Mouse (Mus musculus) hindbrain, postnatal 0 days (tissue): ENCODE measurements around the gene Kmt5b. TPM values are rescaled to one million over a fixed set of nuclear protein-coding genes. Genes with fewer than 3 reads are reported as not detected.

Source experiments
- ATAC-seq: fragments of 200-750 bp; cut with Nextera tagmentation; 2 replicates; pipeline ENCODE4 v1.8.0; 2017; ENCODE audit warnings: mild to moderate bottlenecking, moderate TSS enrichment, moderate library complexity
- DNase-seq: peaks from one replicate; pipeline ENCODE4 v3.0.0-alpha.2; 2015; ENCODE audit warnings: low spot score
- H3K27ac ChIP-seq: fragments of 300-500 bp; sonication (generic); 2 replicates; pipeline ENCODE4 v1.5.1; 2014; ENCODE audit warnings: mild to moderate bottlenecking
- H3K27me3 ChIP-seq: fragments of 300-500 bp; sonication (generic); 2 replicates; pipeline ENCODE4 v1.6.1; 2014; ENCODE audit warnings: low read length, mixed read lengths; ENCODE audit not compliant: insufficient read depth
- H3K36me3 ChIP-seq: fragments of 300-500 bp; sonication (generic); 2 replicates; pipeline ENCODE4 v1.6.1; 2014; ENCODE audit warnings: low read length, mixed read lengths; ENCODE audit not compliant: insufficient read depth
- H3K4me1 ChIP-seq: fragments of 300-500 bp; sonication (generic); 2 replicates; pipeline ENCODE4 v1.6.1; 2014; ENCODE audit warnings: antibody characterized with exemption, low read length, mixed read lengths; ENCODE audit not compliant: insufficient read depth
- H3K4me2 ChIP-seq: fragments of 300-500 bp; sonication (generic); 2 replicates; pipeline ENCODE4 v1.6.1; 2014; ENCODE audit warnings: low read depth, mild to moderate bottlenecking, low read length, moderate library complexity, mixed read lengths
- H3K4me3 ChIP-seq: fragments of 300-500 bp; sonication (generic); 2 replicates; pipeline ENCODE4 v1.5.1; 2014; ENCODE audit warnings: low read length
- H3K9ac ChIP-seq: fragments of 300-500 bp; sonication (generic); replicated peaks from 2 replicates; pipeline ENCODE4 v1.6.1; 2014; ENCODE audit warnings: mild to moderate bottlenecking, low read length, moderate library complexity, mixed read lengths
- H3K9me3 ChIP-seq: fragments of 300-500 bp; sonication (generic); 2 replicates; pipeline ENCODE4 v1.6.1; 2016; ENCODE audit warnings: low read length, mixed read lengths
- CTCF ChIP-seq: IDR thresholded peaks from 2 replicates; pipeline ENCODE4 v1.5.1; 2016; ENCODE audit warnings: antibody characterized with exemption, control low read depth, low read depth
- WGBS: fragments of 180-500 bp; shearing (Covaris S2); extraction: QIAGEN DNeasy Blood & Tissue Kit; methylation state at CpG from one replicate; pipeline ENCODE4 v1.1.7; 2014; 5-methylcytosine and 5-hydroxymethylcytosine counted together
- polyA plus RNA-seq: library from polyadenylated mRNA; unstranded; fragments of >200 nt; fragmentation: Nextera tagmentation; extraction: Ambion mirVana; gene quantifications from 2 replicates; pipeline ENCODE4 v1.2.1, GENCODE M21; 2015
- total RNA-seq: library from RNA; depleted of rRNA; stranded (reverse); fragments of >200 nt; gene quantifications from 2 replicates; pipeline ENCODE4 v1.2.3, GENCODE M21; 2014

Kmt5b gene
- total and polyA plus RNA-seq, 2 experiments from 2014 or later: 32.8 to 43.5 TPM

- 92% methylated on average over 7 of the region's 7 CpGs for WGBS
These were observed 38.3 kb downstream of the Kmt5b start for GRCm38 (mm10) chr19:3805526-3805925.

GRCm38 (mm10) chr19:3810536-3811233, 43.5 kb downstream of the Kmt5b start:
- Histone ChIP-seq H3K36me3 (peaks cover 57% of the 10 kb centered on the region), H3K4me1 (no peaks in the 10 kb centered on the region), H3K27me3 (no peaks in the 10 kb centered on the region), H3K9ac (no peak overlapping the region), H3K4me2 (no peak overlapping the region), H3K4me3 (no peak overlapping the region), H3K9me3 (no peaks in the 10 kb centered on the region), H3K27ac (no peak overlapping the region)
- no peak for TF ChIP-seq CTCF
- ATAC-seq (no peak), DNase-seq (no peak)
- 94% methylated on average over 10 of the region's 10 CpGs for WGBS

More at GRCm38 (mm10) chr19:3805526-3805925, 38.3 kb downstream of the Kmt5b start:
- H3K4me2 ChIP-seq: no peak overlapping the region
- no peak overlapping the region for H3K4me3 ChIP-seq
- no peak overlapping the region for H3K27ac ChIP-seq
- ATAC-seq (no peak), DNase-seq (no peak)
- no peaks in the 10 kb centered on the region for H3K9me3 ChIP-seq
- H3K4me1 ChIP-seq: no peaks in the 10 kb centered on the region
- peaks cover 77% of the 10 kb centered on the region for H3K36me3 ChIP-seq
- no peaks in the 10 kb centered on the region for H3K27me3 ChIP-seq
- TF ChIP-seq CTCF: no peak
- H3K9ac ChIP-seq: no peak overlapping the region

DNA sequence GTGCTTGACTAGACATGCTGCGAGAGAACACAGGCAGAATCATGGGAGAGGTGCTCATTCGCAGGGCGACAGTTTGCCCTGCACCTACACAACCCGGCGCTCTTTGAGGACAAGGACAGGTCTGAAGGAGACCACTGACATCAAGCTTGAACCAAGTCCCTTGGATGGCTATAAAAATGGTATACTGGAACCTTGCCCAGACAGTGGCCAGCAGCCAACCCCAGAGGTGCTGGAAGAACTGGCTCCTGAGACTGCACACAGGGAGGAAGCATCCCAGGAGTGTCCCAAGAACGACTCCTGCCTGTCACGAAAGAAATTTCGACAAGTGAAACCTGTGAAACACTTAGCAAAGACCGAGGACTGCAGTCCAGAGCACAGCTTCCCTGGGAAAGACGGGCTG, 47.2 kb downstream of the Kmt5b start:
- H3K9ac ChIP-seq: no peak overlapping the region
- H3K4me3 ChIP-seq: no peak overlapping the region
- H3K27ac ChIP-seq: no peak overlapping the region
- 81% methylated on average over 10 of the region's 10 CpGs for WGBS
- H3K36me3 ChIP-seq: peaks cover 33% of the 10 kb centered on the region
- H3K27me3 ChIP-seq: no peaks in the 10 kb centered on the region
- H3K4me1 ChIP-seq: no peaks in the 10 kb centered on the region
- H3K9me3 ChIP-seq: no peaks in the 10 kb centered on the region
- DNase-seq (peak; percentile 19), ATAC-seq (no peak)
- no peak for TF ChIP-seq CTCF
- H3K4me2 ChIP-seq: no peak overlapping the region

GRCm38 (mm10) chr19:3815824-3816223, 48.6 kb downstream of the Kmt5b start:
- ATAC-seq (no peak), DNase-seq (no peak)
- Histone ChIP-seq H3K4me2 (no peak overlapping the region), H3K36me3 (peaks cover 24% of the 10 kb centered on the region), H3K9me3 (no peaks in the 10 kb centered on the region), H3K9ac (no peak overlapping the region), H3K4me1 (no peaks in the 10 kb centered on the region), H3K27me3 (no peaks in the 10 kb centered on the region), H3K27ac (no peak overlapping the region), H3K4me3 (no peak overlapping the region)
- 76% methylated on average over 12 of the region's 12 CpGs for WGBS
- no peak for TF ChIP-seq CTCF

- Histone ChIP-seq H3K27me3 (no peaks in the 10 kb centered on the region), H3K9ac (no peak overlapping the region), H3K4me3 (no peak overlapping the region), H3K36me3 (peaks cover 23% of the 10 kb centered on the region), H3K4me1 (no peaks in the 10 kb centered on the region), H3K9me3 (no peaks in the 10 kb centered on the region), H3K4me2 (no peak overlapping the region), H3K27ac (no peak overlapping the region)
- no peak for TF ChIP-seq CTCF
- DNase-seq (no peak), ATAC-seq (no peak)
- 56% methylated on average over 2 of the region's 2 CpGs for WGBS
These were observed 51.9 kb downstream of the Kmt5b start for GRCm38 (mm10) chr19:3819080-3819479.

GRCm38 (mm10) chr19:3819899-3820444, 52.8 kb downstream of the Kmt5b start:
- Histone ChIP-seq H3K27ac (no peak overlapping the region), H3K9ac (no peak overlapping the region), H3K9me3 (no peaks in the 10 kb centered on the region), H3K36me3 (peaks cover 14% of the 10 kb centered on the region), H3K4me1 (no peaks in the 10 kb centered on the region), H3K4me2 (no peak overlapping the region), H3K27me3 (no peaks in the 10 kb centered on the region), H3K4me3 (no peak overlapping the region)
- WGBS: 84% methylated on average over 2 of the region's 2 CpGs
- no peak for ATAC-seq
- no peak for TF ChIP-seq CTCF
- DNase-seq: no peak

DNA sequence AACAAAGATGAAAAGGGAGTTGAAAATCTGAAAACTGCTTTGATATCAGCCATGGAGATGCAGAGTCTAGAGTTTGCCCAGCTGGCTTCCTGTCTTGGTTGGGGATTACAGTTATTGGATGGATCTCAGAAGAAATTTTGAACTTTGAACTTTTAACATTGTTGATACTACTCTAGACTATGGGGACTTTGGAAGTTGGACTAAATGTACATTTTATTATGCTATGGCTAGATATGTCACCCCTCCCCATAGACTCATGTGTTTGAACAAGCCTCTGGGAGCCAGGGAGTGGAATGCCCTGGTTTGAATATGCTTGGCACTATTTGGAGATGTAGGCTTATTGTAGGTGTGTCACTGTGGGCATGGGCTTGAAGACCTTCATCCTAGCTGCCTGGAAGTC, 57.8 kb downstream of the Kmt5b start:
- H3K36me3 ChIP-seq: no peaks in the 10 kb centered on the region
- no peak overlapping the region for H3K4me2 ChIP-seq
- ATAC-seq (no peak), DNase-seq (no peak)
- no peak overlapping the region for H3K9ac ChIP-seq
- no peaks in the 10 kb centered on the region for H3K27me3 ChIP-seq
- no peak overlapping the region for H3K27ac ChIP-seq
- H3K9me3 ChIP-seq: no peaks in the 10 kb centered on the region
- no peak for TF ChIP-seq CTCF
- no peak overlapping the region for H3K4me3 ChIP-seq
- no peaks in the 10 kb centered on the region for H3K4me1 ChIP-seq
